Mouse (Mus musculus) heart, adult 2 months (tissue): ENCODE results near the gene Anapc15-ps.

ENCODE experiments used
- CTCF ChIP-seq: fragments of 200-600 bp; IDR thresholded peaks from 2 replicates; pipeline ENCODE4 v1.8.1; 2022; ENCODE audit warnings: antibody characterized with exemption, mild to moderate bottlenecking, moderate library complexity
- EP300 ChIP-seq: fragments of 200-500 bp; IDR thresholded peaks from 2 replicates; pipeline ENCODE4 v1.6.1; 2011; ENCODE audit warnings: low read depth, low read length, control low read depth; ENCODE audit not compliant: insufficient read depth

GRCm38 (mm10) chr10:95720181-95720798 is 47.0 kb upstream of the Anapc15-ps start:
- TF ChIP-seq EP300 (no peak), CTCF (no peak)
